Mouse (Mus musculus) embryonic facial prominence, embryonic 13.5 days (tissue): Measurements from ENCODE around the gene Macrod2. TPM values are rescaled to one million over a fixed set of nuclear protein-coding genes. Genes with fewer than 3 reads are reported as not detected.

Experiments
- ATAC-seq: fragments of 200-750 bp; cut with Nextera tagmentation; 2 replicates; pipeline ENCODE4 v1.8.0; 2017; ENCODE audit warnings: low read depth; ENCODE audit not compliant: insufficient number of reproducible peaks, insufficient read depth, low FRiP score, low TSS enrichment
- H3K27ac ChIP-seq: fragments of 300-500 bp; sonication (generic); 2 replicates; pipeline ENCODE4 v1.5.1; 2015; ENCODE audit warnings: moderate library complexity, mild to moderate bottlenecking, inconsistent platforms
- H3K27me3 ChIP-seq: fragments of 300-500 bp; sonication (generic); 2 replicates; pipeline ENCODE4 v1.6.1; 2015; ENCODE audit warnings: mild to moderate bottlenecking, inconsistent platforms
- H3K36me3 ChIP-seq: fragments of 300-500 bp; sonication (generic); 2 replicates; pipeline ENCODE4 v1.6.1; 2015; ENCODE audit warnings: mild to moderate bottlenecking, inconsistent platforms
- H3K4me1 ChIP-seq: fragments of 300-500 bp; sonication (generic); 2 replicates; pipeline ENCODE4 v1.6.1; 2015; ENCODE audit warnings: inconsistent platforms
- H3K4me2 ChIP-seq: fragments of 300-500 bp; sonication (generic); 2 replicates; pipeline ENCODE4 v1.6.1; 2015; ENCODE audit warnings: moderate library complexity, mild to moderate bottlenecking, inconsistent platforms
- H3K4me3 ChIP-seq: fragments of 300-500 bp; sonication (generic); 2 replicates; pipeline ENCODE4 v1.5.1; 2015; ENCODE audit warnings: mild to moderate bottlenecking, inconsistent platforms
- H3K9ac ChIP-seq: fragments of 300-500 bp; sonication (generic); 2 replicates; pipeline ENCODE4 v1.6.1; 2015; ENCODE audit warnings: mild to moderate bottlenecking, inconsistent platforms
- H3K9me3 ChIP-seq: fragments of 300-500 bp; sonication (generic); 2 replicates; pipeline ENCODE4 v1.6.1; 2016; ENCODE audit warnings: inconsistent platforms
- WGBS: fragments of 180-500 bp; shearing (Covaris S2); methylation state at CpG from one replicate; pipeline ENCODE4 v1.1.7; 2015; ENCODE audit warnings: mixed read lengths; 5-methylcytosine and 5-hydroxymethylcytosine counted together
- polyA plus RNA-seq: library from polyadenylated mRNA; unstranded; fragments of >200 nt; fragmentation: Nextera tagmentation; extraction: Ambion mirVana; gene quantifications from 2 replicates; pipeline ENCODE4 v1.2.1, GENCODE M21; 2015

Macrod2 gene
- polyA plus RNA-seq, 1 experiment from 2014 or later: 44.8 TPM

GRCm38 (mm10) chr2:140926922-140927321 is 531.8 kb downstream of the Macrod2 start:
- Histone ChIP-seq H3K4me1 (no peaks in the 10 kb centered on the region), H3K27me3 (no peaks in the 10 kb centered on the region), H3K27ac (no peak overlapping the region), H3K36me3 (no peaks in the 10 kb centered on the region), H3K9ac (no peak overlapping the region), H3K4me3 (no peak overlapping the region), H3K9me3 (no peaks in the 10 kb centered on the region), H3K4me2 (no peak overlapping the region)
- no peak for ATAC-seq

- no peak for ATAC-seq
- no peaks in the 10 kb centered on the region for H3K27me3 ChIP-seq
- no peak overlapping the region for H3K4me2 ChIP-seq
- 0% methylated on average over 1 of the region's 1 CpGs for WGBS
- H3K36me3 ChIP-seq: no peaks in the 10 kb centered on the region
- H3K4me1 ChIP-seq: 0 out of 2 replicates have a peak, but pooled peaks cover 5% of the 10 kb centered on the region
- H3K4me3 ChIP-seq: no peak overlapping the region
- H3K9ac ChIP-seq: no peak overlapping the region
- H3K9me3 ChIP-seq: no peaks in the 10 kb centered on the region
- no peak overlapping the region for H3K27ac ChIP-seq
Observed at GRCm38 (mm10) chr2:140934483-140934882, 539.4 kb downstream of the Macrod2 start.

DNA sequence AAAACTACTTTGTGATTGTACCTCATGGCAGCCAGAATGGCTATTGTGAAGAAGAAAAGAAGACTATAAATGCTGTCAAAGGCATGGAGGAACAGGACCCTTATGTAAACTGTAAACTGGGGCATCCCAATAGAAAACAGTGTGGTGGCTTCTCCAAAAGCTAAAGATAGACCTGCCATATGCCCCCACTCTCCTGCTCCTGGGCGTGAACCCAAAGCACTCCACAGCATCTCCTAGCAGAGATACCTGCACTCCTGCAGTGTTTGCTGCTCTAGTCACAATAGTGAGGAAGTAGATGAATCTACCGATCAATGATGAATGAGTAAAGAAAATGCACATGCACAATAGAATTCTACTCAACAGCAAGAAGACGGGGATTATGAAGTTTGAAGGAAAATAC is 554.4 kb downstream of the Macrod2 start:
- WGBS: 93% methylated on average over 3 of the region's 3 CpGs
- Histone ChIP-seq H3K4me2 (no peak overlapping the region), H3K27ac (no peak overlapping the region), H3K27me3 (no peaks in the 10 kb centered on the region), H3K36me3 (no peaks in the 10 kb centered on the region), H3K9ac (no peak overlapping the region), H3K4me1 (no peaks in the 10 kb centered on the region), H3K4me3 (no peak overlapping the region), H3K9me3 (no peaks in the 10 kb centered on the region)
- ATAC-seq: no peak

- Histone ChIP-seq H3K4me2 (no peak overlapping the region), H3K27me3 (no peaks in the 10 kb centered on the region), H3K4me1 (no peaks in the 10 kb centered on the region), H3K9me3 (no peaks in the 10 kb centered on the region), H3K27ac (no peak overlapping the region), H3K9ac (no peak overlapping the region), H3K4me3 (no peak overlapping the region), H3K36me3 (no peaks in the 10 kb centered on the region)
- no peak for ATAC-seq
- WGBS: 83% methylated on average over 2 of the region's 2 CpGs
Observed at GRCm38 (mm10) chr2:140959246-140959645, 564.1 kb downstream of the Macrod2 start.

DNA sequence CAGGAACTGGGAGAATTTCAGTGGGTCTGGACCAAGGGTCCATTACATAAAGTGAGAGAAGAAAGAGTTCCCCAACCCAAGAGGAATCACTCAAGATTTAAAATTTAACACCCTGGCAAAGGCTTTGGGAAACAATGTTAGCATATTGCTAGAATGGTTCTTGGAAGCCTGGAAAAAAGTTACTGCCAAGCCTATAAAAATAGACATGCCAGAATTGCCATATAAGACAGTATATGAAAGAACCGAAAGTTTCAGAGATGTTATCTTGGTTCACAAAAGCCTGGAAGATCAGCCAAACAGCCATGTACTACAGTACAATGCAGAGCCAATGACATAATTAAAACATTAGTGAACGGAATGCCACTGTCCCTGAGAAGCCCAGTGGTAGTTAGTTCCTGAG is 575.1 kb downstream of the Macrod2 start:
- H3K4me3 ChIP-seq: no peak overlapping the region
- no peak overlapping the region for H3K9ac ChIP-seq
- no peak overlapping the region for H3K27ac ChIP-seq
- no peaks in the 10 kb centered on the region for H3K4me1 ChIP-seq
- H3K4me2 ChIP-seq: no peak overlapping the region
- no peaks in the 10 kb centered on the region for H3K36me3 ChIP-seq
- no peaks in the 10 kb centered on the region for H3K27me3 ChIP-seq
- WGBS: 89% methylated on average over 2 of the region's 2 CpGs
- ATAC-seq: no peak
- no peaks in the 10 kb centered on the region for H3K9me3 ChIP-seq

DNA sequence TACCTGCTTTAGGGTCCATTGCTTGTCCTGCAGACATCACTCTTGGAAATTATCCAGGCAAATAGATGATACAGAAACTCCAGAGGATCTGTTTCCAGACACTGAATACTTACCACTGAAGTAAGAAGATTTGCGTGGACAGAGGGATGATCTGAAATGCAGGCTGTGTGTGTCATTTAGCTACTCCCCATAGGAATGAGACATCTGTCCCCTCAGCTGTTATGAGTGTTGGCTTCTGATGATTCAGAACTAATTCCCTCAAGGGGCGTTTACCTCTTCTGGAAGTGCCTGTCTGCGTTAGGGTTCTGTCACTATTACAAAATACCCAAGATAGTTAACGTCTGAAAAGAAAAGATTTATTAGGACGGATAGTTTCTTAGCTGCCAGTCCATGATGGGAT is 576.7 kb downstream of the Macrod2 start:
- Histone ChIP-seq H3K4me3 (no peak overlapping the region), H3K4me1 (no peaks in the 10 kb centered on the region), H3K9ac (no peak overlapping the region), H3K36me3 (no peaks in the 10 kb centered on the region), H3K27ac (no peak overlapping the region), H3K27me3 (no peaks in the 10 kb centered on the region), H3K4me2 (no peak overlapping the region), H3K9me3 (no peaks in the 10 kb centered on the region)
- WGBS: 70% methylated on average over 5 of the region's 5 CpGs
- no peak for ATAC-seq

DNA sequence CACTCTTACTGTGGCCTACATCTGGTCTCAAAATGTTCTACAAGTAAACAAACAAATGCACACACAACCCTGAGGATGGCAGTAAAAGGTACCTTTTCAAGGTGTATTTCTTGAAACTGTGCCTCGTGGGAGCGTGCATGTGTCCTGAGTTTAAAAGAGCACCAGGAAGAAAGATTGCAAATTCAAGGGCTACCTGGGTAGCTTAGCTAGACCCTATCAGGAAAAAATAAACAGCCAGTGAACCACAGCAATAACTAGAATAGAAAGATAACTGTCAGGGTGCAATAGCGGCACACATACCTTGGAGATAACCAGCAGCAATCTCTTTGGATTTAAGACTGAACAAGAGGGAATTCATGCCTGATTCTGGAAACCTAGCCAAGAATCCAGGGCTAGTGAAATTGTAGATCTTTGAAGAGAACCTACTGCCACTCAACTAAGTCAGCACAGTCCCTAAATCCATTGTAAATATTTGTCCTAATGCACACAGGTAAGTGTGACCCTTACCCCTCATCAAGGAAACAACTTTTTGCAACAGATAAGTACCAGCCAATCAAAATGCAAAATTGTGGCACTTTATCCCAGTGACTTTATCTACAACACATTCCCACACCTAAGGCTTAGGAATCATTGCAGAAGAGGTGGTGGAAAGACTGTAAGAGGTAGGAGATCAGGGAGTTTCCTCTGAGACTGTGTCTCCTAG is 590.7 kb downstream of the Macrod2 start:
- WGBS: 92% methylated on average over 3 of the region's 3 CpGs
- ATAC-seq: no peak
- H3K27me3 ChIP-seq: no peaks in the 10 kb centered on the region

GRCm38 (mm10) chr2:141003846-141004245 is 608.7 kb downstream of the Macrod2 start:
- ATAC-seq: no peak
- 40% methylated on average over 5 of the region's 5 CpGs for WGBS
- H3K9me3 ChIP-seq: no peaks in the 10 kb centered on the region
- no peaks in the 10 kb centered on the region for H3K36me3 ChIP-seq
- H3K4me2 ChIP-seq: no peak overlapping the region
- H3K27ac ChIP-seq: no peak overlapping the region
- peaks cover 8% of the 10 kb centered on the region; the same call in 1 of the 2 replicates for H3K4me1 ChIP-seq
- H3K9ac ChIP-seq: no peak overlapping the region
- H3K27me3 ChIP-seq: no peaks in the 10 kb centered on the region
- no peak overlapping the region for H3K4me3 ChIP-seq

More for the DNA sequence above, 590.7 kb downstream of the Macrod2 start:
- no peak overlapping the region for H3K4me3 ChIP-seq
- H3K27ac ChIP-seq: no peak overlapping the region
- no peak overlapping the region for H3K9ac ChIP-seq
- H3K4me2 ChIP-seq: no peak overlapping the region
- H3K9me3 ChIP-seq: no peaks in the 10 kb centered on the region
- H3K36me3 ChIP-seq: no peaks in the 10 kb centered on the region
- H3K4me1 ChIP-seq: no peaks in the 10 kb centered on the region

GRCm38 (mm10) chr2:141004326-141004725 is 609.2 kb downstream of the Macrod2 start:
- Histone ChIP-seq H3K9ac (no peak overlapping the region), H3K36me3 (no peaks in the 10 kb centered on the region), H3K4me1 (peaks cover 8% of the 10 kb centered on the region; the same call in 1 of the 2 replicates), H3K27ac (no peak overlapping the region), H3K4me2 (no peak overlapping the region), H3K27me3 (no peaks in the 10 kb centered on the region), H3K4me3 (no peak overlapping the region), H3K9me3 (no peaks in the 10 kb centered on the region)
- 79% methylated on average over 3 of the region's 3 CpGs for WGBS
- no peak for ATAC-seq

GRCm38 (mm10) chr2:141005616-141006015 is 610.5 kb downstream of the Macrod2 start:
- H3K9ac ChIP-seq: no peak overlapping the region
- no peaks in the 10 kb centered on the region for H3K27me3 ChIP-seq
- ATAC-seq: no peak
- H3K9me3 ChIP-seq: no peaks in the 10 kb centered on the region
- no peak overlapping the region for H3K4me3 ChIP-seq
- no peak overlapping the region for H3K27ac ChIP-seq
- H3K36me3 ChIP-seq: no peaks in the 10 kb centered on the region
- peaks cover 8% of the 10 kb centered on the region; the same call in 1 of the 2 replicates for H3K4me1 ChIP-seq
- 88% methylated on average over 6 of the region's 6 CpGs for WGBS
- no peak overlapping the region for H3K4me2 ChIP-seq

DNA sequence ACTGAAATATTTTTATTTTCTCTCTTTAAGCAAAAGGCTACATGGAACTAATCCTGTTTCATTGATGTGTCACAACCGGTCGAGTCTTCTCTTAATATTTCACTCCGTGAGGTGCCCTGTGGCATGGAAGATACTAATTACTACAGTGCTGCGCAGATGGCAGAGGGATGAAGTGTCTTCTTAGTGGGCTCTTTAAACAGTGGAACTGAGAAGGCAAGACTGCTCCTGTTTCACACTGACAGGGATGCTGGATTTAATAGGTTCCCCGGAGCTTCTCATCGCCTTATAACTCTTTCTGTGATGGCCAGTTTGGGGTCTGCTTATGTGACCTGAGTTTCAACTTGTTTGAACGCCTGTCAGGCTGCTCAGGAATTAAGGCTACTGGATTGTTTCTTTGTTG is 612.6 kb downstream of the Macrod2 start:
- no peak for ATAC-seq
- Histone ChIP-seq H3K4me3 (no peak overlapping the region), H3K27me3 (no peaks in the 10 kb centered on the region), H3K4me2 (no peak overlapping the region), H3K4me1 (peaks cover 8% of the 10 kb centered on the region; the same call in 1 of the 2 replicates), H3K36me3 (no peaks in the 10 kb centered on the region), H3K9me3 (no peaks in the 10 kb centered on the region), H3K9ac (no peak overlapping the region), H3K27ac (no peak overlapping the region)
- WGBS: 44% methylated on average over 7 of the region's 7 CpGs

GRCm38 (mm10) chr2:141008458-141008857 is 613.3 kb downstream of the Macrod2 start:
- ATAC-seq: no peak
- Histone ChIP-seq H3K27me3 (no peaks in the 10 kb centered on the region), H3K9ac (no peak overlapping the region), H3K36me3 (no peaks in the 10 kb centered on the region), H3K9me3 (no peaks in the 10 kb centered on the region), H3K27ac (no peak overlapping the region), H3K4me3 (no peak overlapping the region), H3K4me2 (no peak overlapping the region), H3K4me1 (peaks cover 8% of the 10 kb centered on the region; the same call in 1 of the 2 replicates)
- WGBS: 69% methylated on average over 1 of the region's 1 CpGs
